Mouse (Mus musculus) kidney, postnatal 10 days (tissue): ENCODE data around the gene Camkmt.

Experiments
- DNase-seq: peaks from one replicate; pipeline ENCODE4 v3.0.0; 2021; ENCODE audit warnings: mixed read lengths

Gene Camkmt

DNA sequence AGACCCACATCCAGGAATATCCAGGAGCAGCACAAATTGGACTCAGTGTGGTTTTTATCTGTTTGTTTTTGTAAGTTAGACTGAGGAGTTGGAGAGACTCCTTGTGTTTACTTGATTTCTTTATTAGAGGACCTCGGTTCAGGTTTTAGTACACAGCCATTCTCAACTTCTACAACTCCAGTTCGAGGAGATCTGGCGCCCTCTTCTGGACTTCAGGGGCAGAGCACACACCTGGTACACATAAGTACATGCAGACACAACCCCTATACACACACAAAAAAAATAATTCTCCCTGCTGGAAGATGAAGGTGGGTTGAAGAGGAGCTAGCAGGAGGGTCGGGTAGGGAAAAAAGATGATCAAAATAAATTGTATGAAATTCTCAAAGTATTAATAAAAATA lies 379.4 kb downstream of the Camkmt start:
- no peak for DNase-seq

- no peak for DNase-seq
Measured at GRCm38 (mm10) chr17:85472687-85473202, 382.4 kb downstream of the Camkmt start.

DNA sequence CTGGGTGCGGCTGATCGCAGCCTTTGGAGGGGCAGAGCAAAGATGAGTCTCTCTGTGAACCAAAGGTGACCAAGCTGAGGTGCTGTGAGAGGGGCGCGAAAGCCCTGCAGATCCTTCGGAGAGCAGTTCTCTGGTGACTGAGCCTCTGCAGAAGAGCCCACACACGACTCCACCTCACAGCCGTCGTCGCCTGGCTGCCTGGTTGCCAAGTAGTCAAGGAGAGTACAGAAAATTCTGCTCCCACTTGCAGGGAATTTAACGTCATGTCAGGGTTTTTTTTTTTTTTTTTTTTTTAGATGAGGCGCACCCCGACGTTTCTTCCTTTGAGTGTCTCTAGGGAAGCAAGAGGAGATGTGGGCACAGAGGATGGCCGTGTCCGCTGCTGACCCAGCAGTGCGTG lies 382.9 kb downstream of the Camkmt start:
- DNase-seq: no peak

DNA sequence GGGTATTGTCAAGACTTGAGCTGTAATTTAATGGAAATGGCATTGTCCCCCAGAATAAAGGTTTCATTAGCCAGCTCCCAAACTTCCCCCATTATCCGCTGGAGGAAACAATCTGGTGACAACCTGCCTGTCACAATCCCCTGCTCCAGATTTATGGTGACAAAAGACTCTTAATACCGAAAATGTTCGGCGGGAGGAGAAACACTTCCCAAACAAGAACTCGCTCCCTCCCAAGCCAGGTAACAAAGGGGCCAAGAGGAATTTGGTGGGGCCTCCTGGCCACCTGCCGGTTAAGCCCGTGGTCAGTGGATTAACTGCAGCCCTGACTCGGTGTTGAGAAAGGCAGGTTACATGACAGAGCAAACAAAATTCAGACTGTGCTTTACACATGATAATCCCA lies 383.5 kb downstream of the Camkmt start:
- no peak for DNase-seq

DNA sequence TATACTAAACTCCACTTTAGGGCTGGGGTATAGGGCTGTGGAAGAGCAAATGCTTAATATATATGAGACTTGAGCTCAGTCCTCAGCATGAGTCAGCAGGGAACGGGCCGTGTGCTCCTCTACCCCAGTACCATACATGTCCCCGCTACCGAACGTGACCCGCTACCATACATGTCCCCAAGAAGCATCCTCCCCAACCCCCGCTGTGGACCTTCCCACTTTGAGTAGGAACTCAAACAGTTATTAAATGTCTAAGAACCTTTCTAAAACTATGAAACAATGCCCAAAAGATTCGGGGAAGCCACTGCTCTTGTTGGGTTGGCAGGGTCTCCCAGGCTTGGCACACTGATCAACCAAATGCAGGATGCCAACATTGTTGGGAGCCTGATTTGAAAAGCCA lies 390.9 kb downstream of the Camkmt start:
- no peak for DNase-seq

DNA sequence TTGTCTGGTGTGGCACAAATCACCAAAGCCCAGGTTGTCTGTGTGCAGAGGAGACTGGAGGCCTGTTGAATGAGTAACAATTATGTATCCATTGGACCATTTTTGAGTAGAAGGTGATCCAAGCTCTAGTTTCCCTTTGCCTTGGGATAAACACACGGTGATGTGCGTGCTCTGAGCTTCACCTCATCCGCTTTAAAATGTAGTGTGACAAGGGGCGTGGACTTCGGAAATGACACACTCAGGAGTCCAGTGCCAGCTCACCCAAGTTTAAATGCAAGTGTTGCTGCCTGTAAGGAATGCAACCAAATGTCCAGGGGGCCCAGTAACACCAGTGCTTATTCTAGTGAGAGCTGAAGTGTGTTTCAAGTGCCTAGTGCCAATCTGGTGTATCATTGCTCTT lies 392.7 kb downstream of the Camkmt start:
- no peak for DNase-seq

- DNase-seq: no peak
Measured at GRCm38 (mm10) chr17:85484015-85484414, 393.7 kb downstream of the Camkmt start.

DNA sequence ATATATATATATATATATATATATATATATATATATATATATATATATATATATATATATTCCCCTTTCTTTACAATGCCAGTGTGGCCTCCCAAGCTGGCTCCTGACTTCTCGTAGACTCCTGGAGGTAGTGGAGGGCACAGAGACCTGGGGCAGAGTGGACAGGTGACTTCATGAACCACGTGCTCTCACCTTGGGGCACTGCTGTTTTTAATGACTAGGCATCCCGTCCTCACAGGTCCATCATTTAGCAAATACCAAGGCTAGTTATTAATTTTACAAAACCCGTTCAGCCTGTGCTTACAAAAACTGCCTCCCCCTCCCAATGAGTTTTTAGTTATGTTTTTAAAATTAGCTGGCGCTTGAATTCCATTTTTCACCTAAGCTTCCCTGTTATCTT lies 394.2 kb downstream of the Camkmt start:
- DNase-seq: no peak

DNA sequence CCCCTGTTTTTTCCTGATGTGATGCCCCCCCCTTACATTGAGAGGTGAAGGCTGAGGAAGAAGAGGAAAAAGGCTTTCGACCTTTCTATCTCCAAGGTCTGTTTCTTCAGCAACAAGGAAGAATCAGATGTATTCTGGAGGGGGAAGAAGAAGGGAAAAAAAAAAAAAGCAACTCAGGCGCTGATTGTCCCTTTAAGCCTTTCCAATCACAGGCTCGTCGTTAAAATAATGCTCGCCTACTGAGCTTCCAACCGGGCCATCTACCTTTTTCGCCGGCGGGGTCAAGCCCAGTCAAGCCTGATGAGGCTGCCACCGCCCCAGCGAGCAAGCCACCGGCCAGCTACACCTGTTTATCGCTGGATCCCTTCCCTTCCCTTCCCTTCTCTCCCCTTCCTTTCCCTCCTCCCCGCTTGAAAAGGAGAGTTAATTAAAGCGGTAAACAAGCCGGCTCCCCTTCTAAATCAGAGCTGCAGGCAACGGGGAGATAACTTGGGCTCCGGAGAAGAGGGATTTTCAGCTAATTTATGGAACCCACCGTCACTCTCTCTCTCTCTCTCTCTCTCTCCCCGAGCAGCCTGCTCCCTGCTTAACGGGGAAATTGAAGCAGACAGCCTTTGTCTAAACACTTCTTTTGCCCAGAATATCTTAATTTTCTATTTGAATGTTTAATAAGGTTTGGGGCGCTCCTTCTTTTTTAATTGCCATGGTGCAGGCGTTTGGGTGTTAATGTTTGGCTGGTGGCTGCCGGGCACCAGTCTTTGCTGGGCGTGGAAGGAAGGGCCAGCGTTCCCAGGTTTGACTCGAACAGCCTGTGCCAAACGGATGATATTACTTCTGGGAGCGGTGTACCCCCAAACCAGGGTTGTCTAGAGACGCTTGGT lies 395.0 kb downstream of the Camkmt start:
- DNase-seq: no peak

GRCm38 (mm10) chr17:85485946-85486533 lies 395.7 kb downstream of the Camkmt start:
- DNase-seq: no peak

- DNase-seq: no peak
Measured at GRCm38 (mm10) chr17:85486585-85487480, 396.5 kb downstream of the Camkmt start.

DNA sequence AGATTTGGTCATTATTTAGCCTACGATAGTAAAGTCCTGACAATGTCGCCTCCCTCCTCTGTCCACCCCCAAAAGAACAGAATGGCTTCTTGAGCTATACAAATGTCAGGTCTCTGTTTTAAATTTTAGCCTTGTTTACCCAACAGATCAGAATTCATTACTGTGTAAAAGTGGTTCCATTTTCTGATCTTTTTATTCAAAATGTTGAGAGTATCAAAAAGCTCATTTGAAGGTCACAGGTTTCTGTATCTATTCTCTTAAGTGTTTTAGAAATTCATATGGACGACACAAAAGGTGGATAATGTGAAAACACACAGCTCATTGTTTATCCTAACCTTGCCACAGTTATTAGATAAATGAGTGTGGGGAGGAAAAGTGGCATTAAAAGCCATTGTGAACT lies 397.2 kb downstream of the Camkmt start:
- no peak for DNase-seq

GRCm38 (mm10) chr17:85488601-85489487 lies 398.5 kb downstream of the Camkmt start:
- DNase-seq: no peak

DNA sequence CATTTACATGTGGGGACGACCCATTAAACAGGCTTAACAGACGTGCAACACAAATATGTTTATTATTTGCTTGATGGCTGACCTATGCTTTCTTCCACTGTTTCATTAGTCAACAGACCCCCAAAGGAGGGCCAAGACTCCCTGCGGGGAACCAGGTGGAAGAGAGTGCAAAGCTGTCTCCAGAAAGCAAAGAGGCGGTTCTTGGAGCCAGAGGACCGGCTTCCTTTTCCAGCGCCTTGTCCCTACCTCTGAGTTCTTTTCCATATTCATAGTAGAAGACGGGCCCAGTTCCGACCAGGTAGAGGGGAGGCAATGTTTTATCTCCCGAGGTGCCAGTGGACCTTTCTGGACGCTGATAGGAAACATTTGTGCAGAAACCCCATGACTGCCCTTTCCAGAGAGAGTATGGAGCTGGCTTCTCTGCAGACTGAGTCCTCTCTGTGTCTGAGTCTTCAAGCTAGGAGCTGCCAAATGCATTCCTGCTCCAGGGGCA lies 399.2 kb downstream of the Camkmt start:
- DNase-seq: no peak

- DNase-seq: no peak
Measured at GRCm38 (mm10) chr17:85491491-85491890, 401.1 kb downstream of the Camkmt start.

GRCm38 (mm10) chr17:85493521-85493920 lies 403.2 kb downstream of the Camkmt start:
- no peak for DNase-seq

DNA sequence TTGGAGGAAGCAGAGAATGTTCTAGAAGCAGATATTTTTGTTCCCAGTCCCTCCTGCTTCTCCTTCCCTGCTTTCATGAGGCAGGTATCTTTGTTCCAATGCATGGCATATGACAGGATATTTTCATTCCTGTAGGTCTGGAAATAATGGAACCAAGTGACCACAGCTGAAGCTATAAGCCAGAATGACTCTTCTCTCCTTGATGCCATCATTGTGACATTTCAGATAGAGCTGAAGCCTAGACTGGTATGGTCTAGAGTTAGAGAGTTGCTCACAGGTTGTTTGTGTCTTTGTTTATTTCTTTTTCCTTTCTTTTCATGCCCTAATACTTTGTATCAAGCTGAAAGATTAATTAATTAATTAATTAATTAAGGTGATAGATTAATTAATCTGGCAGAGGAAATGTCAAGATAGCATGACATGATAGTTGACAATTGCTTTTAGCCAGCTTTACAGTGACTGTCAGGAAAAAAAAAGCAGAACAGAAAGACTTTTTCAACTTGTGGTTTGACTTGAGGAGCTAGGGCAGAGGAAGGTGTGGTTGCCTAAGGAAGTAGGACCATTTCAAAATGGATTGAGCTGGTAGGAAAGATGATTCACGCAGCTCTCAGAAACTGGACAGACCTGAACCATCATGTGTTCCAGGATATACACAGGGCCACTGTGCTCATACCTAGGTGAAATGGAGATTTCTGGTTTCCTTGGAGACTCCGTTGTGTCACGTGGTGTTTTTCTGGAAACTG lies 404.8 kb downstream of the Camkmt start:
- DNase-seq: no peak

GRCm38 (mm10) chr17:85495871-85496270 lies 405.5 kb downstream of the Camkmt start:
- DNase-seq: no peak

GRCm38 (mm10) chr17:85504888-85505287 lies 414.5 kb downstream of the Camkmt start:
- no peak for DNase-seq

DNA sequence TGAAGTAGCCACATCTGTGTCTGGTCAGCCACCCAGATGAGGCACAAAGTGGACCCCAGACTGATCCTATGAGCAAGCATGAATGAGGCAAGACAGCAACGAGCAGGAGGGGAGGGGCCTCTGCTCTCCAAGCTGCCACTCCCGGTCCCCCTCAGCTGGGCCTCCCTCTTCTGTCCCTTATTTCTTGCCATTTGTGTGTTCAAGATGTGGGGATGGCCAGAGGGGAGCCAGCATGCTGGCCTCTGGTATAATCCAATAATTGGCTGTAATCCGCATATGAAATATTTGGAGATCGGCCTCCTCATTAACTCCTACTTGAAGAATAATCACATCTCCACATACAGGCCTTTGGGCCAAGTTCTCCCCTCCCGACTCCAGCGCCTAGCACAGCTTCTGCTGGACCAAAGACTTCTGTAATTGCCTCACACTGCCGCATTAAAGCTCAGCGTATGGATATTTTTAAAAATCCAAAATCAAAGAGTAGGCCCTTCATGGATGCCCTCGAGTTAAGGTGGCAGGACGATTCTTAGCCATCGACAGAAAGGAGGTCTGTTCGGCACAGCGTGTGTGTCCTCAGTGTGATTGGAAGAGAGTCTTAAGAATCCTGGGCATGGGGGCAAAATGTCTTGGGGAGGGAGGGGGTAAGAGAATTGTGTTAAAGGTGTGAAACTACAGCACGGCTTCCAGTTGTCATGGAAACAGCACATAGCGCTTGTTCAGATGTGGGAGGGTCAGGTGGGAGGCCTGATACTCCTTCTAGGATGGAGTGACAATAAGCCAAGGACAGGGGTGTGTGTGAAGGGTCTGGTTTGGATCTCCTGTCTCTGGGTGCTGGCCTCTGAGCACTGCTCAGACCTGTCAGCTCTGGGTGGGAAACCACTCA lies 416.1 kb downstream of the Camkmt start:
- DNase-seq: no peak
